Mouse (Mus musculus): ENCODE data around the gene Dach2. TPM values are rescaled to one million over a fixed set of nuclear protein-coding genes. Genes with fewer than 3 reads are reported as not detected.
A peak's percentile ranks its signal among the peaks of the same experiment; 100 is the strongest.
"Not testable (repeated sequence)": the region's sequence is repeated elsewhere in the genome, so short reads cannot be mapped to it uniquely, and the experiment has no call there.

The Dach2 gene
- total RNA-seq (2015) (0.41 TPM in 1 of 2 replicates, not detected in the other), total RNA-seq (2017) (not detected in 2 replicates)

- ATAC-seq (ENCODE audit: poor library complexity, severe bottlenecking) = peak; percentile 51
Measured at GRCm38 (mm10) chrX:113297404-113297803, at the start of gene Dach2. Gene Dach2, plus strand, starts transcription at chrX:113297510.

GRCm38 (mm10) chrX:113252427-113252826 is 44.9 kb upstream of the Dach2 start:
- ATAC-seq (ENCODE audit: poor library complexity, severe bottlenecking) = not testable (repeated sequence)

- peak; percentile 80 for ATAC-seq (ENCODE audit: poor library complexity, severe bottlenecking)
Measured at GRCm38 (mm10) chrX:113298031-113298430, 721 bp downstream of the Dach2 start.

- no peak; the same call in 1 of the 2 replicates for ATAC-seq (ENCODE audit: poor library complexity, severe bottlenecking)
Measured at GRCm38 (mm10) chrX:113298468-113298867, 1.2 kb downstream of the Dach2 start.

- no peak for ATAC-seq (ENCODE audit: poor library complexity, severe bottlenecking)
Measured at GRCm38 (mm10) chrX:113304323-113304722, 7.0 kb downstream of the Dach2 start.

- ATAC-seq (ENCODE audit: poor library complexity, severe bottlenecking) = no peak
Measured at GRCm38 (mm10) chrX:113338143-113338542, 40.8 kb downstream of the Dach2 start.

- ATAC-seq (ENCODE audit: poor library complexity, severe bottlenecking) = no peak
Measured at GRCm38 (mm10) chrX:113394417-113394816, 97.1 kb downstream of the Dach2 start.

- no peak for ATAC-seq (ENCODE audit: poor library complexity, severe bottlenecking)
Measured at GRCm38 (mm10) chrX:113408756-113409155, 111.4 kb downstream of the Dach2 start.

- ATAC-seq (ENCODE audit: poor library complexity, severe bottlenecking) = no peak
Measured at GRCm38 (mm10) chrX:113421517-113422187, 124.3 kb downstream of the Dach2 start.

GRCm38 (mm10) chrX:113482131-113482530 is 184.8 kb downstream of the Dach2 start:
- ATAC-seq (ENCODE audit: poor library complexity, severe bottlenecking) = no peak

GRCm38 (mm10) chrX:113545106-113545505 is 247.8 kb downstream of the Dach2 start:
- ATAC-seq (ENCODE audit: poor library complexity, severe bottlenecking) = no peak

- ATAC-seq (ENCODE audit: poor library complexity, severe bottlenecking) = no peak
Measured at GRCm38 (mm10) chrX:113563897-113564296, 266.6 kb downstream of the Dach2 start.

GRCm38 (mm10) chrX:113666069-113666468 is 368.8 kb downstream of the Dach2 start:
- ATAC-seq (ENCODE audit: poor library complexity, severe bottlenecking) = no peak

GRCm38 (mm10) chrX:113687163-113687562 is 389.9 kb downstream of the Dach2 start:
- no peak for ATAC-seq (ENCODE audit: poor library complexity, severe bottlenecking)

- ATAC-seq (ENCODE audit: poor library complexity, severe bottlenecking) = no peak
Measured at GRCm38 (mm10) chrX:113712363-113712762, 415.1 kb downstream of the Dach2 start.

GRCm38 (mm10) chrX:113724124-113724523 is 426.8 kb downstream of the Dach2 start:
- ATAC-seq (ENCODE audit: poor library complexity, severe bottlenecking) = no peak

- ATAC-seq (ENCODE audit: poor library complexity, severe bottlenecking) = no peak
Measured at GRCm38 (mm10) chrX:113747122-113747521, 449.8 kb downstream of the Dach2 start.

- no peak for ATAC-seq (ENCODE audit: poor library complexity, severe bottlenecking)
Measured at GRCm38 (mm10) chrX:113792264-113792663, 495.0 kb downstream of the Dach2 start.

- ATAC-seq (ENCODE audit: poor library complexity, severe bottlenecking) = no peak
Measured at GRCm38 (mm10) chrX:113810369-113810768, 513.1 kb downstream of the Dach2 start.

- no peak for ATAC-seq (ENCODE audit: poor library complexity, severe bottlenecking)
Measured at GRCm38 (mm10) chrX:113826810-113827209, 529.5 kb downstream of the Dach2 start.

- ATAC-seq (ENCODE audit: poor library complexity, severe bottlenecking) = no peak
Measured at GRCm38 (mm10) chrX:113833062-113833461, 535.8 kb downstream of the Dach2 start.

- ATAC-seq (ENCODE audit: poor library complexity, severe bottlenecking) = peak; percentile 99
Measured at GRCm38 (mm10) chrX:113867835-113868495, 570.7 kb downstream of the Dach2 start.

Data from megakaryocyte, adult 5-6 weeks (primary cell).